Mouse (Mus musculus) thymus, postnatal 14 days (tissue): ENCODE results near the gene Wfdc17.
A peak's percentile ranks its signal among the peaks of the same experiment; 100 is the strongest.

Source experiments
- DNase-seq: peaks from one replicate; pipeline ENCODE4 v3.0.0; 2021

Gene Wfdc17

GRCm38 (mm10) chr11:83741841-83742240 is 38.0 kb downstream of the Wfdc17 start:
- no peak for DNase-seq

GRCm38 (mm10) chr11:83742731-83743355 is 39.1 kb downstream of the Wfdc17 start:
- no peak for DNase-seq

- no peak for DNase-seq
Observed at GRCm38 (mm10) chr11:83743525-83743924, 39.7 kb downstream of the Wfdc17 start.

GRCm38 (mm10) chr11:83746152-83746551 is 42.4 kb downstream of the Wfdc17 start:
- DNase-seq, result peak; percentile 3

- DNase-seq, result no peak
Observed at GRCm38 (mm10) chr11:83746681-83747080, 42.9 kb downstream of the Wfdc17 start, which contains the start of gene Wfdc21. Wfdc21 (plus strand) TSS chr11:83746940.

GRCm38 (mm10) chr11:83747376-83748265 is 43.8 kb downstream of the Wfdc17 start:
- no peak for DNase-seq

GRCm38 (mm10) chr11:83753581-83754181 is 49.9 kb downstream of the Wfdc17 start, which contains the start of gene Heatr6:
Heatr6 (plus strand) TSS chr11:83753696.
- DNase-seq, result peak; percentile 91

- no peak for DNase-seq
Observed at GRCm38 (mm10) chr11:83754227-83754626, 50.4 kb downstream of the Wfdc17 start.
